In genomic region chr5:21440833-21441530, GRCm38 (mm10) we compare ENCODE assay signal across 10 mouse cellular contexts. TPM values are rescaled to one million over a fixed set of nuclear protein-coding genes. Genes with fewer than 3 reads are reported as not detected.
A peak's percentile ranks its signal among the peaks of the same experiment; 100 is the strongest.
DNase-seq lines count a peak whose midpoint lies in the region; ATAC-seq lines count a peak whose summit lies in the region.
"Had no signal": no experiment of that assay in that cellular context is flagged by ENCODE, and none has a peak within 500 bp of the region (broad histone marks: within the 10 kb centered on the region; RNA-seq: fewer than 3 reads in every experiment).

No protein-coding gene starts in this region.

- no peak overlapping the region for H3K4me2 ChIP-seq in kidney, embryonic 14.5 days (replicated peaks; ENCODE audit: low read depth, low read length)
- no peak overlapping the region for H3K4me2 ChIP-seq in embryonic facial prominence, embryonic 15.5 days (replicated peaks)
- no peak overlapping the region for H3K4me2 ChIP-seq in hindbrain, embryonic 16.5 days (ENCODE audit: low read length)
- H3K4me2 ChIP-seq: forebrain, embryonic 12.5 days; liver, embryonic 12.5 days had no signal

- H3K9ac ChIP-seq in kidney, embryonic 14.5 days (ENCODE audit: low read depth, low read length) = no peak overlapping the region
- no peak overlapping the region for H3K9ac ChIP-seq in embryonic facial prominence, embryonic 15.5 days
- no peak overlapping the region for H3K9ac ChIP-seq in hindbrain, embryonic 16.5 days (ENCODE audit: low read depth, low read length)
- H3K9ac ChIP-seq: forebrain, embryonic 12.5 days; liver, embryonic 12.5 days had no signal

- no peak overlapping the region for H3K4me3 ChIP-seq in kidney, embryonic 14.5 days (ENCODE audit: low read length)
- no peak overlapping the region for H3K4me3 ChIP-seq in embryonic facial prominence, embryonic 15.5 days (replicated peaks)
- H3K4me3 ChIP-seq in hindbrain, embryonic 16.5 days (ENCODE audit: low read length) = no peak overlapping the region
- peak overlapping the region; percentile 68 for H3K4me3 ChIP-seq in megakaryocyte, embryonic 14.5 days (replicated peaks)
- H3K4me3 ChIP-seq: forebrain, embryonic 12.5 days; liver, embryonic 12.5 days had no signal

- WGBS in kidney, embryonic 14.5 days = 61% methylated on average over 8 of the region's 8 CpGs
- WGBS in embryonic facial prominence, embryonic 15.5 days = 61% methylated on average over 8 of the region's 8 CpGs
- 49% methylated on average over 8 of the region's 8 CpGs for whole genome bisulfite sequencing in hindbrain, embryonic 16.5 days

- H3K27ac ChIP-seq in kidney, embryonic 14.5 days (ENCODE audit: low read depth, low read length) = peak overlapping the region; percentile 37; the same call in 1 of the 2 replicates
- H3K27ac ChIP-seq in embryonic facial prominence, embryonic 15.5 days (replicated peaks) = peak overlapping the region; percentile 23; the same call in 1 of the 2 replicates
- peak overlapping the region; percentile 34; the same call in 1 of the 2 replicates for H3K27ac ChIP-seq in hindbrain, embryonic 16.5 days (ENCODE audit: low read depth, low read length)
- H3K27ac ChIP-seq: forebrain, embryonic 12.5 days; liver, embryonic 12.5 days had no signal

- DNase-seq in kidney, adult 18-20 months = no peak
- DNase-seq in adrenal gland, adult 2 months = no peak
- no peak for DNase-seq in thymus, postnatal 4 days
- no peak for DNase-seq in spleen, postnatal 10 days (ENCODE audit: low spot score in 2 of 2)

- ATAC-seq in kidney, embryonic 14.5 days (ENCODE audit: low FRiP score, low TSS enrichment) = no peak
- ATAC-seq in embryonic facial prominence, embryonic 15.5 days (ENCODE audit: insufficient number of reproducible peaks, low FRiP score, low TSS enrichment, low read depth) = peak; percentile 60
- ATAC-seq in hindbrain, embryonic 16.5 days = peak; percentile 88
- ATAC-seq: liver, embryonic 12.5 days had no signal

- H3K9me3 ChIP-seq in kidney, embryonic 14.5 days (ENCODE audit: control insufficient read depth, low read length) = no peaks in the 10 kb centered on the region
- H3K9me3 ChIP-seq in embryonic facial prominence, embryonic 15.5 days (replicated peaks) = no peaks in the 10 kb centered on the region
- H3K9me3 ChIP-seq in hindbrain, embryonic 16.5 days (ENCODE audit: control insufficient read depth, low read length) = no peaks in the 10 kb centered on the region
- H3K9me3 ChIP-seq in megakaryocyte, embryonic 14.5 days = no peaks in the 10 kb centered on the region
- H3K9me3 ChIP-seq: forebrain, embryonic 12.5 days; liver, embryonic 12.5 days had no signal

- no peaks in the 10 kb centered on the region for H3K27me3 ChIP-seq in kidney, embryonic 14.5 days (ENCODE audit: control insufficient read depth, insufficient read depth, low read length)
- no peaks in the 10 kb centered on the region for H3K27me3 ChIP-seq in embryonic facial prominence, embryonic 15.5 days
- H3K27me3 ChIP-seq in hindbrain, embryonic 16.5 days (replicated peaks; ENCODE audit: control insufficient read depth, insufficient read depth, low read length) = no peaks in the 10 kb centered on the region
- H3K27me3 ChIP-seq in megakaryocyte, embryonic 14.5 days (replicated peaks) = no peaks in the 10 kb centered on the region
- H3K27me3 ChIP-seq: forebrain, embryonic 12.5 days; liver, embryonic 12.5 days had no signal

- no peaks in the 10 kb centered on the region for H3K4me1 ChIP-seq in kidney, embryonic 14.5 days (ENCODE audit: control insufficient read depth, insufficient read depth, low read length)
- H3K4me1 ChIP-seq in embryonic facial prominence, embryonic 15.5 days = peaks cover 9% of the 10 kb centered on the region; the same call in 1 of the 2 replicates
- no peaks in the 10 kb centered on the region; the same call in 1 of the 2 replicates for H3K4me1 ChIP-seq in hindbrain, embryonic 16.5 days (ENCODE audit: control insufficient read depth, insufficient read depth, low read depth, low read length)
- H3K4me1 ChIP-seq in megakaryocyte, embryonic 14.5 days = peaks cover 33% of the 10 kb centered on the region
- H3K4me1 ChIP-seq: liver, embryonic 12.5 days had no signal

- no peaks in the 10 kb centered on the region for H3K36me3 ChIP-seq in kidney, embryonic 14.5 days (ENCODE audit: control insufficient read depth, insufficient read depth, low read length)
- H3K36me3 ChIP-seq in embryonic facial prominence, embryonic 15.5 days = no peaks in the 10 kb centered on the region
- H3K36me3 ChIP-seq in hindbrain, embryonic 16.5 days (ENCODE audit: control insufficient read depth, insufficient read depth, low read length) = no peaks in the 10 kb centered on the region
- peaks cover 33% of the 10 kb centered on the region for H3K36me3 ChIP-seq in megakaryocyte, embryonic 14.5 days (replicated peaks; ENCODE audit: low read length)
- H3K36me3 ChIP-seq: forebrain, embryonic 12.5 days had no signal

RNA-seq across cellular contexts. Expression of gene Fam185a, which starts 16.2 kb away (rescaled TPM):
- polyA plus RNA-seq in kidney, embryonic 14.5 days (2014; fragmentation: Nextera tagmentation; extraction: Ambion mirVana) = 5.8 and 7.4 TPM in 2 replicates
- 5.7 and 6.5 TPM in 2 replicates for polyA plus RNA-seq in embryonic facial prominence, embryonic 15.5 days (2015; fragmentation: Nextera tagmentation; extraction: Ambion mirVana)
- polyA plus RNA-seq in hindbrain, embryonic 16.5 days (2015; fragmentation: Nextera tagmentation; extraction: Ambion mirVana) = 9.0 and 10.3 TPM in 2 replicates
- polyA plus RNA-seq in megakaryocyte, embryonic 14.5 days (2012; ENCODE audit: insufficient read depth, low replicate concordance) = 0.46 TPM in 1 of 2 replicates, not detected in the other
- total RNA-seq in adrenal gland, adult 2 months (2021) = 10 to 100 TPM; 11.2 to 15.1 TPM
- polyA plus RNA-seq in adrenal gland, adult 2 months (2012; rRNA removed) = 5.7 and 7.9 TPM in 2 replicates

RNA-seq across cellular contexts. Expression of gene Ccdc146, which starts 16.5 kb away (rescaled TPM):
- polyA plus RNA-seq in kidney, embryonic 14.5 days (2014; fragmentation: Nextera tagmentation; extraction: Ambion mirVana) = 0.14 TPM in 1 of 2 replicates, not detected in the other
- 3.5 and 7.5 TPM in 2 replicates for polyA plus RNA-seq in embryonic facial prominence, embryonic 15.5 days (2015; fragmentation: Nextera tagmentation; extraction: Ambion mirVana)
- polyA plus RNA-seq in hindbrain, embryonic 16.5 days (2015; fragmentation: Nextera tagmentation; extraction: Ambion mirVana) = 0.75 and 0.76 TPM in 2 replicates
- polyA plus RNA-seq in megakaryocyte, embryonic 14.5 days (2012; ENCODE audit: insufficient read depth, low replicate concordance) = not detected in 2 replicates
- total RNA-seq in adrenal gland, adult 2 months (2021) = under 1 TPM; 0.14 TPM
- polyA plus RNA-seq in adrenal gland, adult 2 months (2012; rRNA removed) = 0.18 TPM in 1 of 2 replicates, not detected in the other
- polyA plus RNA-seq: liver, embryonic 12.5 days had no signal
